Mouse (Mus musculus): ENCODE results near the gene Hoxc11. TPM values are rescaled to one million over a fixed set of nuclear protein-coding genes. Genes with fewer than 3 reads are reported as not detected.

Gene Hoxc11
- total RNA-seq, 2 experiments from 2014 or later, result not detected

Small RNA genes lying within 50 kb of the gene (microRNA-seq; reads per million reads assigned to microRNA genes)
- gene Mir196a-2, result 228 reads per million, percentile 61 among the genes with 10 or more reads in this experiment

Other genes with a start within 250 kb of the Hoxc11 start
- 100 to 1,000 TPM in 1 of 2 experiments, 10 to 100 TPM in 1; 92.7 to 110 TPM for gene Calcoco1, start 232.2 kb upstream of the Hoxc11 start, total RNA-seq (2021)
- gene Hoxc13, start 33.3 kb upstream of the Hoxc11 start, total RNA-seq (2021), result not detected
- gene Hoxc12, start 17.7 kb upstream of the Hoxc11 start, total RNA-seq (2021), result not detected
- under 1 TPM; 0.17 to 0.20 TPM for gene Hoxc10, start 12.4 kb downstream of the Hoxc11 start, total RNA-seq (2021)
- gene Hoxc5, start 13.0 kb downstream of the Hoxc11 start, total RNA-seq (2021), result 1 to 10 TPM; 5.7 to 6.2 TPM
- under 1 TPM; 0.72 to 0.96 TPM for gene Hoxc9, start 22.0 kb downstream of the Hoxc11 start, total RNA-seq (2021)
- 10 to 100 TPM; 25.4 to 29.5 TPM for gene Hoxc8, start 36.2 kb downstream of the Hoxc11 start, total RNA-seq (2021)
- 10 to 100 TPM; 43.2 to 46.3 TPM for gene Hoxc6, start 43.8 kb downstream of the Hoxc11 start, total RNA-seq (2021)
- gene Hoxc4, start 64.5 kb downstream of the Hoxc11 start, total RNA-seq (2021), result 1 to 10 TPM; 5.9 to 6.6 TPM
- gene Smug1, start 212.7 kb downstream of the Hoxc11 start, total RNA-seq (2021), result 10 to 100 TPM; 11.9 to 13.0 TPM